Comparison of ENCODE assay signal across 8 mouse cellular contexts in genomic region chr3:55373689-55374088, GRCm38 (mm10).
DNase-seq lines count a peak whose midpoint lies in the region; ATAC-seq and TF ChIP-seq lines count a peak whose summit lies in the region.

No protein-coding gene starts in this region.

- H3K27ac ChIP-seq in embryonic facial prominence, embryonic 10.5 days (replicated peaks) = peak overlapping the region; percentile 73
- peak overlapping the region; percentile 74 to 82 for H3K27ac ChIP-seq in heart, embryonic 14.5 days (replicated peaks in 1 of 2; ENCODE audit: control insufficient read depth in 1 of 2, insufficient read depth in 1 of 2, low read depth in 2 of 2, low read length in 2 of 2)
- H3K27ac ChIP-seq in kidney, postnatal 0 days = no peak overlapping the region
- no peak overlapping the region for H3K27ac ChIP-seq in liver, adult 2 months (replicated peaks; ENCODE audit: insufficient read depth, low read depth, low read length)
- H3K27ac ChIP-seq in neural tube, embryonic 13.5 days (replicated peaks) = peak overlapping the region; percentile 88

- peak; percentile 20 for DNase-seq in urinary bladder, postnatal 25 days (ENCODE audit: low spot score)
- no peak for DNase-seq in urinary bladder, postnatal 4 days (ENCODE audit: low spot score in 2 of 2)
- DNase-seq in embryonic facial prominence, embryonic 10.5 days (ENCODE audit: low spot score) = peak; percentile 75
- DNase-seq in kidney, postnatal 0 days (ENCODE audit: low spot score) = peak; percentile 91
- no peak for DNase-seq in liver, adult 2 months (ENCODE audit: extremely low read depth, low read depth, low spot score)
- no peak for DNase-seq in gastrocnemius, adult 8-10 months (ENCODE audit: low spot score in 2 of 2)

- H3K79me2 ChIP-seq in liver, adult 2 months (ENCODE audit: control insufficient read depth, insufficient read depth, low read length) = no peaks in the 10 kb centered on the region

- no peaks in the 10 kb centered on the region for H3K9me3 ChIP-seq in embryonic facial prominence, embryonic 10.5 days
- no peaks in the 10 kb centered on the region for H3K9me3 ChIP-seq in heart, embryonic 14.5 days (ENCODE audit: control insufficient read depth, low read length)
- H3K9me3 ChIP-seq in kidney, postnatal 0 days (replicated peaks; ENCODE audit: low read length) = no peaks in the 10 kb centered on the region
- H3K9me3 ChIP-seq in neural tube, embryonic 13.5 days = no peaks in the 10 kb centered on the region

- TF ChIP-seq POLR2A in liver, adult 2 months (IDR thresholded peaks at IDR 0.05; ENCODE audit: extremely low read depth, insufficient read depth, low read length) = no peak

- H3K9ac ChIP-seq in heart, embryonic 14.5 days (ENCODE audit: low read length) = peak overlapping the region; percentile 42
- H3K9ac ChIP-seq in kidney, postnatal 0 days (ENCODE audit: low read depth, low read length) = no peak overlapping the region
- no peak overlapping the region for H3K9ac ChIP-seq in liver, adult 2 months (ENCODE audit: low read depth, low read length)
- peak overlapping the region; percentile 51 for H3K9ac ChIP-seq in neural tube, embryonic 13.5 days

- TF ChIP-seq CTCF in kidney, postnatal 0 days (IDR thresholded peaks at IDR 0.05; ENCODE audit: low read depth) = peak; percentile 75
- TF ChIP-seq CTCF in liver, adult 2 months (IDR thresholded peaks at IDR 0.05; ENCODE audit: low read depth, low read length) = no peak

- H3K4me1 ChIP-seq in embryonic facial prominence, embryonic 10.5 days = 0 out of 2 replicates have a peak, but pooled peaks cover 2% of the 10 kb centered on the region
- H3K4me1 ChIP-seq in heart, embryonic 14.5 days (ENCODE audit: control insufficient read depth in 2 of 2, insufficient read depth in 2 of 2, low read length in 2 of 2) = no peaks in the 10 kb centered on the region
- no peaks in the 10 kb centered on the region for H3K4me1 ChIP-seq in kidney, postnatal 0 days (replicated peaks; ENCODE audit: insufficient read depth, low read length)
- no peaks in the 10 kb centered on the region for H3K4me1 ChIP-seq in liver, adult 2 months (ENCODE audit: control insufficient read depth, insufficient read depth, low read length)
- H3K4me1 ChIP-seq in neural tube, embryonic 13.5 days (replicated peaks) = peaks cover 13% of the 10 kb centered on the region

- no peaks in the 10 kb centered on the region for H3K27me3 ChIP-seq in embryonic facial prominence, embryonic 10.5 days (replicated peaks; ENCODE audit: low read depth, poor library complexity, severe bottlenecking)
- H3K27me3 ChIP-seq in heart, embryonic 14.5 days (ENCODE audit: control insufficient read depth, insufficient read depth, low read length) = no peaks in the 10 kb centered on the region
- no peaks in the 10 kb centered on the region for H3K27me3 ChIP-seq in kidney, postnatal 0 days (ENCODE audit: insufficient read depth, low read length)
- peaks cover 2% of the 10 kb centered on the region for H3K27me3 ChIP-seq in liver, adult 2 months (ENCODE audit: control insufficient read depth, insufficient read depth, low read length)
- no peaks in the 10 kb centered on the region for H3K27me3 ChIP-seq in neural tube, embryonic 13.5 days

- 6% methylated on average over 11 of the region's 11 CpGs for WGBS in embryonic facial prominence, embryonic 10.5 days
- 2% methylated on average over 11 of the region's 11 CpGs for WGBS in heart, embryonic 14.5 days
- 4% methylated on average over 11 of the region's 11 CpGs for WGBS in kidney, postnatal 0 days
- WGBS in liver, adult 2 months = 3% methylated on average over 11 of the region's 11 CpGs
- WGBS in neural tube, embryonic 13.5 days = under 1% methylated on average over 11 of the region's 11 CpGs

- peak overlapping the region; percentile 53 for H3K4me2 ChIP-seq in heart, embryonic 14.5 days (ENCODE audit: low read length)
- H3K4me2 ChIP-seq in kidney, postnatal 0 days (ENCODE audit: low read length) = peak overlapping the region; percentile 54
- peak overlapping the region; percentile 51 for H3K4me2 ChIP-seq in neural tube, embryonic 13.5 days

- no peaks in the 10 kb centered on the region for H3K36me3 ChIP-seq in embryonic facial prominence, embryonic 10.5 days (replicated peaks)
- no peaks in the 10 kb centered on the region for H3K36me3 ChIP-seq in heart, embryonic 14.5 days (ENCODE audit: control insufficient read depth, insufficient read depth, low read length)
- H3K36me3 ChIP-seq in kidney, postnatal 0 days (ENCODE audit: insufficient read depth, low read length) = no peaks in the 10 kb centered on the region
- H3K36me3 ChIP-seq in liver, adult 2 months (ENCODE audit: control insufficient read depth, insufficient read depth, low read length) = no peaks in the 10 kb centered on the region
- H3K36me3 ChIP-seq in neural tube, embryonic 13.5 days = no peaks in the 10 kb centered on the region

- peak; percentile 85 for ATAC-seq in heart, embryonic 14.5 days (ENCODE audit: insufficient number of reproducible peaks, insufficient read depth, low FRiP score, low read depth)
- peak; percentile 69 for ATAC-seq in kidney, postnatal 0 days (replicated peaks; ENCODE audit: low FRiP score, low read depth)
- peak; percentile 96 for ATAC-seq in neural tube, embryonic 13.5 days (ENCODE audit: low read depth)

- H3K4me3 ChIP-seq in embryonic facial prominence, embryonic 10.5 days = peak overlapping the region; percentile 52
- peak overlapping the region; percentile 22 to 44; a peak in 3 of 4 replicates for H3K4me3 ChIP-seq in heart, embryonic 14.5 days (ENCODE audit: control insufficient read depth in 1 of 2, insufficient read depth in 1 of 2, low read depth in 1 of 2, low read length in 2 of 2)
- H3K4me3 ChIP-seq in kidney, postnatal 0 days (replicated peaks; ENCODE audit: low read depth, low read length) = 0 out of 2 replicates have a peak overlapping the region, but pooled peaks have one; percentile 20
- peak overlapping the region; percentile 14; the same call in 1 of the 2 replicates for H3K4me3 ChIP-seq in liver, adult 2 months (ENCODE audit: insufficient read depth, low read depth, low read length)
- H3K4me3 ChIP-seq in neural tube, embryonic 13.5 days = peak overlapping the region; percentile 30

Comparison
In these comparisons a context has a peak if more than half of its experiments do, and no peak if none do; other contexts are left out.
1. DNase-seq: peak in urinary bladder, postnatal 25 days (single experiment), embryonic facial prominence, embryonic 10.5 days (single experiment) and kidney, postnatal 0 days (single experiment); none in urinary bladder, postnatal 4 days (0 of 2), liver, adult 2 months (single experiment) and gastrocnemius, adult 8-10 months (0 of 2).
2. H3K27ac ChIP-seq: peak in embryonic facial prominence, embryonic 10.5 days (single experiment), heart, embryonic 14.5 days (2 of 2) and neural tube, embryonic 13.5 days (single experiment); none in kidney, postnatal 0 days (single experiment) and liver, adult 2 months (single experiment).
3. H3K9ac ChIP-seq: peak in heart, embryonic 14.5 days (single experiment) and neural tube, embryonic 13.5 days (single experiment); none in kidney, postnatal 0 days (single experiment) and liver, adult 2 months (single experiment).
4. Peak in every context shown above with its lines, with median percentiles within 50 percentile points of each other: H3K4me3 ChIP-seq, ATAC-seq and H3K4me2 ChIP-seq.